Comparison of ENCODE assay signal across 8 mouse cellular contexts in genomic region chr5:21168689-21169345, GRCm38 (mm10). TPM values are rescaled to one million over a fixed set of nuclear protein-coding genes. Genes with fewer than 3 reads are reported as not detected.
DNase-seq lines count a peak whose midpoint lies in the region; ATAC-seq lines count a peak whose summit lies in the region.

No protein-coding gene starts in this region.

- 64% methylated on average over 8 of the region's 8 CpGs for WGBS in embryonic facial prominence, embryonic 14.5 days
- WGBS in embryonic facial prominence, embryonic 10.5 days = 88% methylated on average over 8 of the region's 8 CpGs
- 52% methylated on average over 8 of the region's 8 CpGs for WGBS in midbrain, embryonic 13.5 days

- H3K4me2 ChIP-seq in embryonic facial prominence, embryonic 14.5 days (ENCODE audit: low read depth, low read length) = no peak overlapping the region
- H3K4me2 ChIP-seq in midbrain, embryonic 13.5 days (replicated peaks) = no peak overlapping the region

- H3K9ac ChIP-seq in embryonic facial prominence, embryonic 14.5 days (ENCODE audit: low read depth, low read length) = no peak overlapping the region
- no peak overlapping the region for H3K9ac ChIP-seq in midbrain, embryonic 13.5 days (replicated peaks)

- H3K27ac ChIP-seq in embryonic facial prominence, embryonic 14.5 days (replicated peaks; ENCODE audit: low read depth, low read length) = no peak overlapping the region
- no peak overlapping the region for H3K27ac ChIP-seq in embryonic facial prominence, embryonic 10.5 days (replicated peaks)
- H3K27ac ChIP-seq in midbrain, embryonic 13.5 days = peak overlapping the region; percentile 51

- DNase-seq in embryonic facial prominence, embryonic 14.5 days (ENCODE audit: low spot score) = peak; percentile 84
- DNase-seq in embryonic facial prominence, embryonic 10.5 days (ENCODE audit: low spot score) = no peak
- DNase-seq in lung, postnatal 10 days = peak; percentile 53
- no peak for DNase-seq in lung, postnatal 14 days
- DNase-seq in heart, postnatal 4 days = peak; percentile 66
- DNase-seq in spleen, postnatal 14 days (ENCODE audit: low spot score in 2 of 2) = no peak
- no peak for DNase-seq in embryo, embryonic 9.5 days (ENCODE audit: extremely low spot score)

- peak; percentile 58; the same call in 1 of the 2 replicates for ATAC-seq in embryonic facial prominence, embryonic 14.5 days (ENCODE audit: low read depth)
- peak; percentile 41; the same call in 1 of the 2 replicates for ATAC-seq in midbrain, embryonic 13.5 days

- H3K4me1 ChIP-seq in embryonic facial prominence, embryonic 14.5 days (ENCODE audit: control insufficient read depth, insufficient read depth, low read length) = peaks cover 3% of the 10 kb centered on the region; the same call in 1 of the 2 replicates
- peaks cover 6% of the 10 kb centered on the region; the same call in 1 of the 2 replicates for H3K4me1 ChIP-seq in embryonic facial prominence, embryonic 10.5 days
- 0 out of 2 replicates have a peak, but pooled peaks cover 12% of the 10 kb centered on the region for H3K4me1 ChIP-seq in midbrain, embryonic 13.5 days (replicated peaks)

- no peaks in the 10 kb centered on the region for H3K36me3 ChIP-seq in embryonic facial prominence, embryonic 14.5 days (ENCODE audit: control insufficient read depth, insufficient read depth, low read length)
- H3K36me3 ChIP-seq in embryonic facial prominence, embryonic 10.5 days (replicated peaks) = no peaks in the 10 kb centered on the region
- no peaks in the 10 kb centered on the region for H3K36me3 ChIP-seq in midbrain, embryonic 13.5 days

- no peaks in the 10 kb centered on the region for H3K27me3 ChIP-seq in embryonic facial prominence, embryonic 14.5 days (replicated peaks; ENCODE audit: control insufficient read depth, insufficient read depth, low read length)
- no peaks in the 10 kb centered on the region for H3K27me3 ChIP-seq in embryonic facial prominence, embryonic 10.5 days (replicated peaks; ENCODE audit: low read depth, poor library complexity, severe bottlenecking)
- H3K27me3 ChIP-seq in midbrain, embryonic 13.5 days = no peaks in the 10 kb centered on the region

- no peak overlapping the region for H3K4me3 ChIP-seq in embryonic facial prominence, embryonic 14.5 days (ENCODE audit: low read depth, low read length)
- no peak overlapping the region for H3K4me3 ChIP-seq in embryonic facial prominence, embryonic 10.5 days
- H3K4me3 ChIP-seq in midbrain, embryonic 13.5 days (replicated peaks) = no peak overlapping the region

- no peaks in the 10 kb centered on the region for H3K9me3 ChIP-seq in embryonic facial prominence, embryonic 14.5 days (ENCODE audit: control insufficient read depth, low read length)
- no peaks in the 10 kb centered on the region for H3K9me3 ChIP-seq in embryonic facial prominence, embryonic 10.5 days
- no peaks in the 10 kb centered on the region for H3K9me3 ChIP-seq in midbrain, embryonic 13.5 days

RNA-seq across cellular contexts. Expression of gene Gsap, which starts 17.2 kb away (rescaled TPM):
- 3.6 and 4.2 TPM in 2 replicates for polyA plus RNA-seq in embryonic facial prominence, embryonic 14.5 days (2014; fragmentation: Nextera tagmentation; extraction: Ambion mirVana)
- 0.85 and 1.5 TPM in 2 replicates for polyA plus RNA-seq in embryonic facial prominence, embryonic 10.5 days (2016; fragmentation: Nextera tagmentation; extraction: Ambion mirVana)
- 1 to 10 TPM; 4.1 to 5.7 TPM for total RNA-seq in heart, postnatal 4 days (2021)
- polyA plus RNA-seq in midbrain, embryonic 13.5 days (2015; fragmentation: Nextera tagmentation; extraction: Ambion mirVana) = 4.7 and 6.4 TPM in 2 replicates

Comparison
In these comparisons a context has a peak if more than half of its experiments do, and no peak if none do; other contexts are left out.
1. DNase-seq: peak in embryonic facial prominence, embryonic 14.5 days (single experiment), lung, postnatal 10 days (single experiment) and heart, postnatal 4 days (single experiment); none in embryonic facial prominence, embryonic 10.5 days (single experiment), lung, postnatal 14 days (single experiment), spleen, postnatal 14 days (0 of 2) and embryo, embryonic 9.5 days (single experiment).